Mouse (Mus musculus) erythroblast, embryonic 14.5 days (primary cell): ENCODE data around the gene Celsr1. TPM values are rescaled to one million over a fixed set of nuclear protein-coding genes. Genes with fewer than 3 reads are reported as not detected.

Experiments used
- H3K27me3 ChIP-seq: 2 replicates; pipeline ENCODE4 v1.6.1; 2012; ENCODE audit warnings: inconsistent platforms; ENCODE audit not compliant: control insufficient read depth
- H3K36me3 ChIP-seq: 2 replicates; pipeline ENCODE4 v1.6.1; 2012; ENCODE audit warnings: mild to moderate bottlenecking, inconsistent platforms; ENCODE audit not compliant: control insufficient read depth
- H3K4me1 ChIP-seq: 2 replicates; pipeline ENCODE4 v1.6.1; 2012; ENCODE audit warnings: inconsistent platforms; ENCODE audit not compliant: control insufficient read depth
- H3K4me3 ChIP-seq: replicated peaks from 2 replicates; pipeline ENCODE3; 2012; ENCODE audit warnings: moderate library complexity, mild to moderate bottlenecking, inconsistent platforms
- H3K9me3 ChIP-seq: 2 replicates; pipeline ENCODE4 v1.6.1; 2012; ENCODE audit warnings: low read length, inconsistent platforms, mixed read lengths; ENCODE audit not compliant: control insufficient read depth
- GATA1 ChIP-seq: IDR thresholded peaks from 2 replicates; pipeline ENCODE4 v1.6.1; 2012; ENCODE audit warnings: low read length, inconsistent platforms, mixed read lengths
- TAL1 ChIP-seq: IDR thresholded peaks from 3 replicates; pipeline ENCODE4 v1.6.1; 2012; ENCODE audit warnings: low read length, inconsistent platforms, mixed read lengths
- polyA plus RNA-seq: library from polyadenylated mRNA; stranded (reverse); fragments of >175 nt; gene quantifications from 2 replicates; pipeline ENCODE4 v1.2.3, GENCODE M21; 2012

Gene Celsr1
- polyA plus RNA-seq, 1 experiment = 0.01 TPM

- TF ChIP-seq GATA1 = no peak
- no peak for TF ChIP-seq TAL1
- peaks cover 4% of the 10 kb centered on the region; the same call in 1 of the 2 replicates for H3K4me1 ChIP-seq
- H3K9me3 ChIP-seq = no peaks in the 10 kb centered on the region
- no peak overlapping the region for H3K4me3 ChIP-seq
- no peaks in the 10 kb centered on the region for H3K36me3 ChIP-seq
- H3K27me3 ChIP-seq = no peaks in the 10 kb centered on the region
These were observed 51.2 kb downstream of the Celsr1 start for GRCm38 (mm10) chr15:85982416-85982775.

GRCm38 (mm10) chr15:85981768-85982415 lies 51.7 kb downstream of the Celsr1 start:
- H3K4me1 ChIP-seq = peaks cover 4% of the 10 kb centered on the region; the same call in 1 of the 2 replicates
- no peak for TF ChIP-seq TAL1
- TF ChIP-seq GATA1 = no peak
- H3K27me3 ChIP-seq = peaks cover 2% of the 10 kb centered on the region; the same call in 1 of the 2 replicates
- no peaks in the 10 kb centered on the region for H3K36me3 ChIP-seq
- H3K9me3 ChIP-seq = no peaks in the 10 kb centered on the region
- H3K4me3 ChIP-seq = no peak overlapping the region

DNA sequence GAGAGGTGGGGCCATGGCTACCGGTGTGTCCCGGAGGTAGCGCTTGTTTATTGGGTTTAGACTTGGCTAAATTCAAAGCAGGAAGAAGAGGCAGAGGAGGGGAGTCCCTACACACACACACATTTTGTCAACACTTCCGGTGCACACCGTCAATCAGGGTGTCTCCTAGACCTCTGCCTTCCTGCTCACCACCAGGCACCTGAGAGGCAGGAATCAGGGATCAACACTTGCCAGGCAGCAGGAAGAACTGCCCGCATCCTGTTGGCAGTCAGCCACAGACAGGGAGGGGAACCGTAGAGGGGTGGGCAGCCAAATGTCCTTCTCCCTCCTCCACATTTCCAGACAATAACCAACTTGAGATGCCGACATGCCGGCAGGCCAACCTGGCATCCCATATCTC lies 56.5 kb downstream of the Celsr1 start:
- peaks cover 6% of the 10 kb centered on the region for H3K27me3 ChIP-seq
- H3K9me3 ChIP-seq = no peaks in the 10 kb centered on the region
- peaks cover 1% of the 10 kb centered on the region; the same call in 1 of the 2 replicates for H3K4me1 ChIP-seq
- no peak overlapping the region for H3K4me3 ChIP-seq
- H3K36me3 ChIP-seq = no peaks in the 10 kb centered on the region
- TF ChIP-seq GATA1 (no peak), TAL1 (no peak)

DNA sequence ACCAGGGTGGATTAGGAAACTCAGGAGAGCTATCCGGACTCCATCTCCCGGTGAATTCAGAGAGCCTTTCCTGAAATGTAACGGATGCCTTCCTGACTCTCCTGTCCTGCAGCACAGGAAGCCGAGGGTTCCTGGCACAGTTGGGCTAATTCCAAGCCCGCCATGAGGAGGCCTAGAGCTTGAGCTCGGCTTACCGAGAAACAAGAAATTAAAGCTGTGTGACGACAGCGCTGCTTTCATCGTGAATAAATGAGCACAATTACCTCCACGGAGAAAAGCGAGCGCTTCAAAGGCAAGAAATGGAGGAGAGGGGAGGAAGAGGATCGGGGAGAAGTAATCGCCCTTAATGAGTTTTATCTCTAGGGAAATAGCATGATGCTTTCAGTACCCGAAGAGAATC lies 57.8 kb downstream of the Celsr1 start:
- H3K9me3 ChIP-seq = no peaks in the 10 kb centered on the region
- no peaks in the 10 kb centered on the region for H3K36me3 ChIP-seq
- no peak overlapping the region for H3K4me3 ChIP-seq
- H3K4me1 ChIP-seq = no peaks in the 10 kb centered on the region
- TF ChIP-seq GATA1 (no peak), TAL1 (no peak)
- peaks cover 6% of the 10 kb centered on the region for H3K27me3 ChIP-seq

DNA sequence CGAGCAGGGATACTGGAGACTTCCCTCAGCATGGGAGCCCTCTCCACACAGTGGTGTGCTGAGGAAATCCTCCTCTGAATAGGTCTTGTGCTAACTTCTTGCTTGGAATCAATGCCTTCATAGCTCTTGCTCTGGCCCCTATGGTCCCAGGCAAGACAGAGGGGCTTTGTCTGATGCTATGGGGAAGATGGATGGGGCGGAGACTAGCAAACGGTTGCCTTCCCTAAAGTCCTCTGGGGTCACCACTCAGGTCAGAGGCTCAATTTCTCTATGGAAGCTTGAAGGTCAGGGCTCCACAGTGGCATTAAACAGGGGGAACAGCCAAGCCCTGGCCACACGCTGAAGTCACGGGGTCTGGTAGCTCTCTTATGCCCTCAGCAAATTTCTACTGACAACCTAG lies 62.0 kb downstream of the Celsr1 start:
- no peak for TF ChIP-seq GATA1
- TF ChIP-seq TAL1 = no peak
- H3K9me3 ChIP-seq = no peaks in the 10 kb centered on the region
- no peaks in the 10 kb centered on the region for H3K36me3 ChIP-seq
- H3K4me1 ChIP-seq = no peaks in the 10 kb centered on the region
- H3K27me3 ChIP-seq = peaks cover 5% of the 10 kb centered on the region; the same call in 1 of the 2 replicates
- H3K4me3 ChIP-seq = no peak overlapping the region

GRCm38 (mm10) chr15:85970441-85970840 lies 63.1 kb downstream of the Celsr1 start:
- TF ChIP-seq GATA1 (no peak), TAL1 (no peak)
- no peaks in the 10 kb centered on the region for H3K36me3 ChIP-seq
- H3K27me3 ChIP-seq = no peaks in the 10 kb centered on the region
- H3K4me3 ChIP-seq = no peak overlapping the region
- H3K4me1 ChIP-seq = no peaks in the 10 kb centered on the region
- no peaks in the 10 kb centered on the region for H3K9me3 ChIP-seq

- Histone ChIP-seq H3K4me3 (no peak overlapping the region), H3K4me1 (no peaks in the 10 kb centered on the region)
- no peak for TF ChIP-seq GATA1
- TF ChIP-seq TAL1 = no peak
These were observed 63.8 kb downstream of the Celsr1 start for GRCm38 (mm10) chr15:85969707-85970153.

GRCm38 (mm10) chr15:85969291-85969690 lies 64.3 kb downstream of the Celsr1 start:
- TF ChIP-seq TAL1 (no peak), GATA1 (no peak)
- H3K4me1 ChIP-seq = no peaks in the 10 kb centered on the region
- H3K27me3 ChIP-seq = no peaks in the 10 kb centered on the region
- no peak overlapping the region for H3K4me3 ChIP-seq
- no peaks in the 10 kb centered on the region for H3K9me3 ChIP-seq
- H3K36me3 ChIP-seq = no peaks in the 10 kb centered on the region

More at GRCm38 (mm10) chr15:85969707-85970153, 63.8 kb downstream of the Celsr1 start:
- no peaks in the 10 kb centered on the region for H3K9me3 ChIP-seq
- H3K36me3 ChIP-seq = no peaks in the 10 kb centered on the region
- H3K27me3 ChIP-seq = no peaks in the 10 kb centered on the region

DNA sequence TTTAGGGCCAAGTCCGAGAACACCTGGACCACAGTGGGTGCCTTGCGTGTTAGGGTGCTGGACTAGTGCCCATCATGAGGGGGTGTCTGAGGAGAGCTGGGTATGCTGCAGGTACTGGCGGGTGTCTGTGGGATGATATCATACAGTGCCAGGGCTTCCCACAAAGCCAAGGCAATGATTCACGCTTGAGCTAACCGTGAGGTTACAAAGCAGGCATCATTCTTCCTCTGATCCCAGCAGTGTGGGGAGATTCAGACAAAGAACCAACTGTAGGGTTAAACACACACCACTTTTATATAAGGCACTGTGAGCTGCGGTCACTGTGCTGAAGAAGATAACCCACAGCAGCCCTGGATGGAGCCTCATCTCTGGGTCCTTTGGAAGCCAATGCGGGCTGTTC lies 67.5 kb downstream of the Celsr1 start:
- no peak for TF ChIP-seq GATA1
- no peak for TF ChIP-seq TAL1
- Histone ChIP-seq H3K27me3 (no peaks in the 10 kb centered on the region), H3K9me3 (no peaks in the 10 kb centered on the region), H3K4me1 (no peaks in the 10 kb centered on the region), H3K4me3 (no peak overlapping the region), H3K36me3 (no peaks in the 10 kb centered on the region)

DNA sequence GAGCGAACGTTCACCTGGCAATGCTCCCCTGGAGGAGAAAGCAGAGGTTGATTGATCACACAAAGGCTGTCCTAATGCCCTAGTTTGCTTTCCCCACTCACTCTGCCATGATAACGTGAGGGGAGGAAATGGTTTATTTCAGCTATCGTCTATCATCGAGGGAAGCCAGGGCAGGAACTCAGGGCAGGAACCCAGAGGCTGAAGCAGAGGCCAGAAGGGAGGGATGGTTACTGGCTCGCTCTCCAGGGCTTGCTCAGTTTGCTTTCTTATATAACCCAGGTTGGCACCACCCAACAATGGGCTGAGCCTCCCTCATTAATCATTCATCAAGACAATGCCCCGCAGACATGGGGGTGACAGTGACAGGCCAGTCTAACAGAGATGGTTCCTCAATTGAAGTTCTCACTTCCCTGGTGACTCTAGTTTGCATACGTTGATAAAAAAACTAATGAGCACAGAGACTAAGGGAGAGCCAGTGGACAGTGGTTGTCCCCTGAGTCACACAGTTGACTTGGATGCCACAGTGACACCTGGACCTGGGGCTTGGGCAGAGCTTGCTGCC lies 70.2 kb downstream of the Celsr1 start:
- H3K4me3 ChIP-seq = no peak overlapping the region
- no peaks in the 10 kb centered on the region for H3K4me1 ChIP-seq
- TF ChIP-seq GATA1 = no peak
- no peak for TF ChIP-seq TAL1
- H3K9me3 ChIP-seq = no peaks in the 10 kb centered on the region
- H3K27me3 ChIP-seq = no peaks in the 10 kb centered on the region
- no peaks in the 10 kb centered on the region for H3K36me3 ChIP-seq
